Mouse (Mus musculus): ENCODE measurements around the gene Il10ra. TPM values are rescaled to one million over a fixed set of nuclear protein-coding genes. Genes with fewer than 3 reads are reported as not detected.

Gene Il10ra
- polyA plus RNA-seq, 1 experiment from 2014 or later, result 1.2 TPM

DNA sequence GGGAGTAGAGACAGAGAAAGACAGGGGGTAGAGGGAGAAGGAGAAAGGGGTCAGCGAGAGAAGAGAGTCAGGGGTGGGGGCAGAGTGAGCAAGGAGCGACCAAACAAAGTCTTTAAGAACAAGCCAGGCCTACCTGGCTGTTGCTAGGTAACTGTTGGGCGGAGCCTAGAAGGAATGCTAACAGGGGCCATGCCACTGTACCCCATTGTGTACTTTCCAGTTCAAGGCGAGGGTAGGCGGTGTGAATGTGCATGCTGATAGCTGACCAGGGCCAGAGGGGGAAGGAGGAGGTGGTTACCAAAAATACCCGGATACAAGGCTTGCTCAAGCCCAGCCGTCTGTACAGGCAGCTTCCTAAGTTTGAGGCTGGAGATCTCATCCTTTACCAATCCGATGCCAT lies 32.8 kb upstream of the Il10ra start:
- Histone ChIP-seq H3K27ac (ENCODE audit: low read depth, low read length) (no peak overlapping the region), H3K9ac (ENCODE audit: low read depth, low read length) (no peak overlapping the region), H3K9me3 (ENCODE audit: control insufficient read depth) (0 out of 2 replicates have a peak, but pooled peaks cover 4% of the 10 kb centered on the region), H3K4me3 (ENCODE audit: low read depth, low read length) (no peak overlapping the region), H3K27me3 (replicated peaks; ENCODE audit: control insufficient read depth, insufficient read depth, low read length) (no peaks in the 10 kb centered on the region), H3K4me1 (replicated peaks; ENCODE audit: control insufficient read depth, insufficient read depth, low read length) (no peaks in the 10 kb centered on the region), H3K36me3 (ENCODE audit: control insufficient read depth, insufficient read depth) (no peaks in the 10 kb centered on the region), H3K4me2 (replicated peaks; ENCODE audit: low read depth) (no peak overlapping the region)
- TF ChIP-seq CTCF (IDR thresholded peaks at IDR 0.05; ENCODE audit: low read depth), result no peak
- 82% methylated on average over 8 of the region's 8 CpGs for WGBS
- ATAC-seq, result no peak

GRCm38 (mm10) chr9:45300422-45301104 lies 31.6 kb upstream of the Il10ra start:
- ATAC-seq, result peak; percentile 81
- 8% methylated on average over 20 of the region's 20 CpGs for WGBS
- Histone ChIP-seq H3K9me3 (ENCODE audit: control insufficient read depth) (0 out of 2 replicates have a peak, but pooled peaks cover 4% of the 10 kb centered on the region), H3K4me1 (replicated peaks; ENCODE audit: control insufficient read depth, insufficient read depth, low read length) (no peaks in the 10 kb centered on the region), H3K36me3 (ENCODE audit: control insufficient read depth, insufficient read depth) (no peaks in the 10 kb centered on the region), H3K4me2 (replicated peaks; ENCODE audit: low read depth) (peak overlapping the region; percentile 61), H3K4me3 (ENCODE audit: low read depth, low read length) (peak overlapping the region; percentile 23), H3K9ac (ENCODE audit: low read depth, low read length) (no peak overlapping the region), H3K27me3 (replicated peaks; ENCODE audit: control insufficient read depth, insufficient read depth, low read length) (no peaks in the 10 kb centered on the region), H3K27ac (ENCODE audit: low read depth, low read length) (peak overlapping the region; percentile 30; the same call in 1 of the 2 replicates)
- peak; percentile 96 for TF ChIP-seq CTCF (IDR thresholded peaks at IDR 0.05; ENCODE audit: low read depth)

DNA sequence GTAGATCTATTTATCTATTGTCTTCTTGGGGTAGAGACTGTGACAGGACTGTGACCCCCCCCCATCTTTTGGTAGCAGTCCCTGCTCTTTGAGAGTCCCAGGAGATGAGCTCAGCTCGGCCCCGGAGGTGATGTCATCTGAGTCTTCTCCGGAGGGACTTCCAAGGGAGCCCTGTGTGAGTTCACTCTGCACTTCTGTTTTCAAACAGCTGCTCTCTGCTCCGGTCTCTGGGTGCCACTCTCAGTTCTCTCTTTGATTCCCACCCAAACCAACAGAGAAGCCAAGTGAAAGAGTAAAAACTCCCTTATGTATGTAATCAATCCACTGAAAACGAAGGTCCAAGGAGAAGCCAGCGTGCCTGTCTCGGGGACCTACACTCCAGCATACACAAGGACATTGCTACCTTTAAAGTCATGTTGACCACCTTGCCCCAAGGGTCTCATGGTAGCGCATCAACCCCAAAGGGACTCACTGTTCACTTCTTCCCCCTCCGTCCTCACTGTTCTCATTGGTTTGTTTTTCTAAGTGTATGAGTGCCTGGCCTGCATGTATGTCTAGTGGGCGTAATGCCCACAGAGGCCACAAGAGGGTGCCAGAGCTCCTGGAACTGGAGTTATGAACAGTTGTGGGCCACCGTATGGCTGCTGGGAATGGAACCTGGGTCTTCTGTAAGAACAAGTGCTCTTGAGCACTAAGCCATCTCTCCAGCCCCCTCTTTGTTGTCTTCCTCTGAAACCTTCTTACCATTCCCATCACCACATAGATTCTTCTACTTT lies 30.5 kb upstream of the Il10ra start:
- Histone ChIP-seq H3K27ac (ENCODE audit: low read depth, low read length) (no peak overlapping the region), H3K27me3 (replicated peaks; ENCODE audit: control insufficient read depth, insufficient read depth, low read length) (no peaks in the 10 kb centered on the region), H3K4me1 (replicated peaks; ENCODE audit: control insufficient read depth, insufficient read depth, low read length) (no peaks in the 10 kb centered on the region), H3K36me3 (ENCODE audit: control insufficient read depth, insufficient read depth) (no peaks in the 10 kb centered on the region), H3K9me3 (ENCODE audit: control insufficient read depth) (0 out of 2 replicates have a peak, but pooled peaks cover 4% of the 10 kb centered on the region), H3K4me2 (replicated peaks; ENCODE audit: low read depth) (no peak overlapping the region), H3K9ac (ENCODE audit: low read depth, low read length) (no peak overlapping the region), H3K4me3 (ENCODE audit: low read depth, low read length) (no peak overlapping the region)
- peak; percentile 78 for TF ChIP-seq CTCF (IDR thresholded peaks at IDR 0.05; ENCODE audit: low read depth)
- WGBS, result 81% methylated on average over 11 of the region's 11 CpGs
- ATAC-seq, result no peak

- no peak overlapping the region for H3K4me2 ChIP-seq (replicated peaks; ENCODE audit: low read depth)
- H3K27me3 ChIP-seq (replicated peaks; ENCODE audit: control insufficient read depth, insufficient read depth, low read length), result no peaks in the 10 kb centered on the region
- no peaks in the 10 kb centered on the region for H3K9me3 ChIP-seq (ENCODE audit: control insufficient read depth)
- H3K36me3 ChIP-seq (ENCODE audit: control insufficient read depth, insufficient read depth), result no peaks in the 10 kb centered on the region
- 26% methylated on average over 10 of the region's 10 CpGs for WGBS
- no peak for TF ChIP-seq CTCF (IDR thresholded peaks at IDR 0.05; ENCODE audit: low read depth)
- H3K4me3 ChIP-seq (ENCODE audit: low read depth, low read length), result no peak overlapping the region
- no peak overlapping the region for H3K9ac ChIP-seq (ENCODE audit: low read depth, low read length)
- H3K4me1 ChIP-seq (replicated peaks; ENCODE audit: control insufficient read depth, insufficient read depth, low read length), result no peaks in the 10 kb centered on the region
- 0 out of 2 replicates have a peak, but pooled peaks have one; percentile 19 for ATAC-seq
- no peak overlapping the region for H3K27ac ChIP-seq (ENCODE audit: low read depth, low read length)
These were observed 25.5 kb upstream of the Il10ra start for GRCm38 (mm10) chr9:45294210-45295011.

- H3K9me3 ChIP-seq (ENCODE audit: control insufficient read depth), result no peaks in the 10 kb centered on the region
- H3K4me1 ChIP-seq (replicated peaks; ENCODE audit: control insufficient read depth, insufficient read depth, low read length), result no peaks in the 10 kb centered on the region
- no peak overlapping the region for H3K4me3 ChIP-seq (ENCODE audit: low read depth, low read length)
- H3K4me2 ChIP-seq (replicated peaks; ENCODE audit: low read depth), result no peak overlapping the region
- H3K9ac ChIP-seq (ENCODE audit: low read depth, low read length), result no peak overlapping the region
- H3K27me3 ChIP-seq (replicated peaks; ENCODE audit: control insufficient read depth, insufficient read depth, low read length), result no peaks in the 10 kb centered on the region
- no peaks in the 10 kb centered on the region for H3K36me3 ChIP-seq (ENCODE audit: control insufficient read depth, insufficient read depth)
- H3K27ac ChIP-seq (ENCODE audit: low read depth, low read length), result no peak overlapping the region
- TF ChIP-seq CTCF (IDR thresholded peaks at IDR 0.05; ENCODE audit: low read depth), result no peak
- WGBS, result 85% methylated on average over 11 of the region's 11 CpGs
- no peak for ATAC-seq
These were observed 22.7 kb upstream of the Il10ra start for GRCm38 (mm10) chr9:45291481-45292168.

All from intestine, postnatal 0 days (tissue).